Mouse (Mus musculus) cerebellum, adult 2 months (tissue): ENCODE data around the gene DXBay18.
"Not testable (repeated sequence)": the region's sequence is repeated elsewhere in the genome, so short reads cannot be mapped to it uniquely, and the experiment has no call there.

Experiments used
- CTCF ChIP-seq: fragments of 200-500 bp; IDR thresholded peaks from 2 replicates; pipeline ENCODE4 v1.5.1; 2011; ENCODE audit warnings: low read depth, mild to moderate bottlenecking, control low read depth, low read length, moderate library complexity, borderline replicate concordance; ENCODE audit not compliant: insufficient read depth
- POLR2A ChIP-seq: fragments of 200-500 bp; IDR thresholded peaks from 2 replicates; pipeline ENCODE4 v1.6.1; 2011; ENCODE audit warnings: low read length, control low read depth, borderline replicate concordance; ENCODE audit not compliant: insufficient read depth

DNA sequence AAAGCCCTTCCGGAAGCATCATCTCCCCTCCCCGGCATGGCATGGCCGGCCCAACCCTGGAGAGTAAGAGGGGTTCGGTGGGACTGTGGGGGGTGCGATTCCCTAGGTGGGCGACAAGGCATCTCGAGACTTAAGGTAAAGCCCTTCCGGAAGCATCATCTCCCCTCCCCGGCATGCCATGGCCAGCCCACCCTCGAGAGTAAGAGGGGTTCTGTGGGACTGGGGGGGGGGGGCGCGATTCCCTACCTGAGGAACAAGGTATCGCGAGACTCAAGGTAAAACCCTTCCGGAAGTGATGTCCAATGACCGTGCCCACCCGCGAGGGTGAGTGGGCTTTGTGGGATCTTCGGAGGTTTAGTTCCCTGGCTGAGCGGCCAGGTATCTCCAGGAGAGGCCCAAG, 754 bp downstream of the DXBay18 start, which contains the start of gene Xlr5b:
- not testable (repeated sequence) for TF ChIP-seq POLR2A, CTCF
